ENCODE assay signal across 21 mouse cellular contexts in genomic region chr10:86989838-86990237, GRCm38 (mm10). TPM values are rescaled to one million over a fixed set of nuclear protein-coding genes. Genes with fewer than 3 reads are reported as not detected.
DNase-seq lines count a peak whose midpoint lies in the region; ATAC-seq and TF ChIP-seq lines count a peak whose summit lies in the region.
"Had no signal": no experiment of that assay in that cellular context is flagged by ENCODE, and none has a peak within 500 bp of the region (broad histone marks: within the 10 kb centered on the region; RNA-seq: fewer than 3 reads in every experiment).

No protein-coding gene starts in this region.

- H3K9ac ChIP-seq in heart, embryonic 11.5 days (ENCODE audit: low read depth, low read length): no peak overlapping the region
- no peak overlapping the region for H3K9ac ChIP-seq in liver, postnatal 0 days (replicated peaks)
- no peak overlapping the region for H3K9ac ChIP-seq in liver, embryonic 11.5 days (ENCODE audit: low read depth, low read length)
- H3K9ac ChIP-seq in MEL (ENCODE audit: control insufficient read depth, low read depth, low read length, poor library complexity, severe bottlenecking): no peak overlapping the region
- H3K9ac ChIP-seq: embryonic facial prominence, embryonic 12.5 days; forebrain, embryonic 12.5 days; hindbrain, embryonic 13.5 days; limb, embryonic 15.5 days; midbrain, embryonic 13.5 days; neural tube, embryonic 13.5 days; stomach, embryonic 15.5 days had no signal

- H3K9me3 ChIP-seq in heart, embryonic 11.5 days (replicated peaks; ENCODE audit: control insufficient read depth, low read length): no peaks in the 10 kb centered on the region
- no peaks in the 10 kb centered on the region for H3K9me3 ChIP-seq in liver, postnatal 0 days (ENCODE audit: low read length)
- H3K9me3 ChIP-seq in liver, embryonic 11.5 days (ENCODE audit: control insufficient read depth, low read length): no peaks in the 10 kb centered on the region
- no peaks in the 10 kb centered on the region for H3K9me3 ChIP-seq in MEL (replicated peaks; ENCODE audit: insufficient read depth, low read length)
- H3K9me3 ChIP-seq: embryonic facial prominence, embryonic 12.5 days; forebrain, embryonic 12.5 days; hindbrain, embryonic 13.5 days; limb, embryonic 15.5 days; midbrain, embryonic 13.5 days; neural tube, embryonic 13.5 days; stomach, embryonic 15.5 days had no signal

- no peaks in the 10 kb centered on the region for H3K79me2 ChIP-seq in MEL (ENCODE audit: control insufficient read depth, insufficient read depth, low read length, poor library complexity)

- 48% methylated on average over 8 of the region's 8 CpGs for WGBS in heart, embryonic 11.5 days (ENCODE audit: insufficient replicate concordance)
- 42% methylated on average over 8 of the region's 8 CpGs for WGBS in liver, postnatal 0 days (ENCODE audit: insufficient replicate concordance)
- 50% methylated on average over 8 of the region's 8 CpGs for WGBS in liver, embryonic 11.5 days

- no peak for ATAC-seq in heart, embryonic 11.5 days (replicated peaks; ENCODE audit: insufficient number of reproducible peaks, low FRiP score, low TSS enrichment)
- peak; percentile 30; the same call in 1 of the 2 replicates for ATAC-seq in liver, postnatal 0 days
- no peak for ATAC-seq in liver, embryonic 11.5 days (replicated peaks; ENCODE audit: low FRiP score)
- no peak for ATAC-seq in megakaryocyte progenitor cell, adult 5-6 weeks (replicated peaks; ENCODE audit: poor library complexity)
- ATAC-seq: midbrain, embryonic 13.5 days; Patski had no signal

- H3K27me3 ChIP-seq in heart, embryonic 11.5 days (ENCODE audit: control insufficient read depth, insufficient read depth, low read length): peaks cover 8% of the 10 kb centered on the region
- H3K27me3 ChIP-seq in liver, postnatal 0 days (ENCODE audit: insufficient read depth, low read length): no peaks in the 10 kb centered on the region
- peaks cover 15% of the 10 kb centered on the region for H3K27me3 ChIP-seq in liver, embryonic 11.5 days (replicated peaks; ENCODE audit: control insufficient read depth, insufficient read depth, low read length)
- no peaks in the 10 kb centered on the region; a peak in 1 of 4 replicates for H3K27me3 ChIP-seq in MEL (ENCODE audit: control insufficient read depth in 1 of 2, insufficient read depth in 2 of 2, low read length in 2 of 2)
- H3K27me3 ChIP-seq: embryonic facial prominence, embryonic 12.5 days; forebrain, embryonic 12.5 days; hindbrain, embryonic 13.5 days; limb, embryonic 15.5 days; midbrain, embryonic 13.5 days; neural tube, embryonic 13.5 days; stomach, embryonic 15.5 days had no signal

- no peak for TF ChIP-seq POLR2A in MEL (IDR thresholded peaks at IDR 0.05; ENCODE audit: control insufficient read depth in 1 of 2, insufficient read depth in 1 of 2, low read depth in 1 of 2, low read length in 2 of 2, poor library complexity in 1 of 2)

- no peak for TF ChIP-seq RAD21 in MEL (IDR thresholded peaks at IDR 0.05; ENCODE audit: low read depth, low read length)

- TF ChIP-seq CTCF in liver, postnatal 0 days (IDR thresholded peaks at IDR 0.05; ENCODE audit: low read depth): no peak
- TF ChIP-seq CTCF in MEL (IDR thresholded peaks at IDR 0.05 in 2 of 3, conservative IDR thresholded peaks at IDR 0.05 in 1 of 3; ENCODE audit: control insufficient read depth in 1 of 3, insufficient read depth in 1 of 3, low read depth in 2 of 3, low read length in 3 of 3, poor library complexity in 1 of 3, severe bottlenecking in 1 of 3): no peak

- no peak overlapping the region for H3K4me2 ChIP-seq in heart, embryonic 11.5 days
- H3K4me2 ChIP-seq in liver, postnatal 0 days (ENCODE audit: low read depth, low read length): no peak overlapping the region
- H3K4me2 ChIP-seq in liver, embryonic 11.5 days: no peak overlapping the region
- H3K4me2 ChIP-seq: embryonic facial prominence, embryonic 12.5 days; forebrain, embryonic 12.5 days; hindbrain, embryonic 13.5 days; limb, embryonic 15.5 days; midbrain, embryonic 13.5 days; neural tube, embryonic 13.5 days; stomach, embryonic 15.5 days had no signal

- peaks cover 11% of the 10 kb centered on the region for H3K4me1 ChIP-seq in heart, embryonic 11.5 days (ENCODE audit: control insufficient read depth, insufficient read depth, low read length)
- H3K4me1 ChIP-seq in liver, postnatal 0 days (ENCODE audit: insufficient read depth): 0 out of 2 replicates have a peak, but pooled peaks cover 2% of the 10 kb centered on the region
- no peaks in the 10 kb centered on the region for H3K4me1 ChIP-seq in liver, embryonic 11.5 days (replicated peaks; ENCODE audit: control insufficient read depth, insufficient read depth, low read length)
- H3K4me1 ChIP-seq in MEL (ENCODE audit: control insufficient read depth in 1 of 2, insufficient read depth in 2 of 2, low read length in 2 of 2): peaks cover 6 to 21% of the 10 kb centered on the region in 2 experiments
- H3K4me1 ChIP-seq: embryonic facial prominence, embryonic 12.5 days; forebrain, embryonic 12.5 days; hindbrain, embryonic 13.5 days; limb, embryonic 15.5 days; midbrain, embryonic 13.5 days; neural tube, embryonic 13.5 days; stomach, embryonic 15.5 days had no signal

- no peak overlapping the region for H3K4me3 ChIP-seq in heart, embryonic 11.5 days (ENCODE audit: low read depth, low read length)
- no peak overlapping the region for H3K4me3 ChIP-seq in liver, postnatal 0 days (ENCODE audit: low read depth, low read length)
- no peak overlapping the region for H3K4me3 ChIP-seq in liver, embryonic 11.5 days (ENCODE audit: low read depth, low read length)
- H3K4me3 ChIP-seq in MEL (ENCODE audit: control insufficient read depth in 1 of 2, insufficient read depth in 1 of 2, low read depth in 2 of 2, low read length in 2 of 2): no peak overlapping the region
- H3K4me3 ChIP-seq: embryonic facial prominence, embryonic 12.5 days; erythroblast, embryonic 14.5 days; forebrain, embryonic 12.5 days; hindbrain, embryonic 13.5 days; limb, embryonic 15.5 days; megakaryocyte, embryonic 14.5 days; midbrain, embryonic 13.5 days; neural tube, embryonic 13.5 days; stomach, embryonic 15.5 days had no signal

- TF ChIP-seq EP300 in liver, postnatal 0 days (IDR thresholded peaks at IDR 0.05; ENCODE audit: low read depth): no peak
- TF ChIP-seq EP300 in MEL (IDR thresholded peaks at IDR 0.05; ENCODE audit: low read depth in 1 of 2, low read length in 2 of 2): 0 out of 4 replicates have a peak, but pooled peaks of 1 of the 2 experiments have one; percentile 8

- no peak overlapping the region for H3K27ac ChIP-seq in heart, embryonic 11.5 days (ENCODE audit: low read depth, low read length)
- H3K27ac ChIP-seq in liver, postnatal 0 days (ENCODE audit: low read depth): peak overlapping the region; percentile 57
- H3K27ac ChIP-seq in liver, embryonic 11.5 days (ENCODE audit: low read depth, low read length): no peak overlapping the region
- H3K27ac ChIP-seq in MEL (ENCODE audit: control insufficient read depth, low read depth, low read length): no peak overlapping the region
- H3K27ac ChIP-seq: embryonic facial prominence, embryonic 12.5 days; forebrain, embryonic 12.5 days; hindbrain, embryonic 13.5 days; limb, embryonic 15.5 days; midbrain, embryonic 13.5 days; neural tube, embryonic 13.5 days; stomach, embryonic 15.5 days had no signal

- H3K36me3 ChIP-seq in heart, embryonic 11.5 days (ENCODE audit: control insufficient read depth, insufficient read depth, low read length): no peaks in the 10 kb centered on the region
- no peaks in the 10 kb centered on the region for H3K36me3 ChIP-seq in liver, postnatal 0 days (replicated peaks; ENCODE audit: insufficient read depth, low read length)
- H3K36me3 ChIP-seq in liver, embryonic 11.5 days (ENCODE audit: control insufficient read depth, insufficient read depth, low read length): no peaks in the 10 kb centered on the region
- H3K36me3 ChIP-seq in MEL (ENCODE audit: control insufficient read depth in 1 of 2, insufficient read depth in 2 of 2, low read length in 2 of 2): peaks cover 0 to 16% of the 10 kb centered on the region in 2 experiments; a peak in 2 of 4 replicates
- H3K36me3 ChIP-seq: embryonic facial prominence, embryonic 12.5 days; forebrain, embryonic 12.5 days; hindbrain, embryonic 13.5 days; limb, embryonic 15.5 days; midbrain, embryonic 13.5 days; neural tube, embryonic 13.5 days; stomach, embryonic 15.5 days had no signal

- peak; percentile 35 for DNase-seq in heart, postnatal 4 days
- peak; percentile 30 for DNase-seq in liver, postnatal 0 days
- DNase-seq in liver, embryonic 11.5 days (ENCODE audit: low spot score): no peak
- peak; percentile 40 for DNase-seq in MEL (ENCODE audit: low read depth, low spot score)
- DNase-seq in retina, postnatal 1 day: peak; percentile 13
- DNase-seq: cerebellum, adult 11-12 months; gastrocnemius, postnatal 25 days; lung, adult 18-20 months; thymus, postnatal 4 days had no signal

TF ChIP-seq in MEL, 35 proteins besides CTCF, POLR2A, EP300 and RAD21:
- TF ChIP-seq POLR2AphosphoS2 (IDR thresholded peaks at IDR 0.05; ENCODE audit: low read length): no peak
- TF ChIP-seq ETS1 (IDR thresholded peaks at IDR 0.05; ENCODE audit: low read depth, low read length): peak; percentile 39; the same call in 1 of the 2 replicates
TF ChIP-seq in MEL: peak in this region for 1.

RNA-seq across cellular contexts. Expression of gene Stab2, which starts 18.0 kb away (rescaled TPM):
- total RNA-seq in heart, postnatal 4 days (2021): under 1 TPM; 0.12 to 0.25 TPM
- polyA plus RNA-seq in heart, embryonic 11.5 days (2014; fragmentation: Nextera tagmentation; extraction: Ambion mirVana): 0.41 and 1.5 TPM in 2 replicates
- 38.8 and 45.0 TPM in 2 replicates for polyA plus RNA-seq in liver, postnatal 0 days (2015; fragmentation: Nextera tagmentation; extraction: Ambion mirVana)
- polyA plus RNA-seq in liver, embryonic 11.5 days (2014; fragmentation: Nextera tagmentation; extraction: Ambion mirVana): 24.2 and 27.2 TPM in 2 replicates
- total RNA-seq in MEL (2012; rRNA removed): 0.73 and 1.4 TPM in 2 replicates
- 1 to 10 TPM in 1 of 2 experiments, not detected in 1; 5.1 TPM for polyA plus RNA-seq in MEL (2012; ENCODE audit: insufficient read depth in 1 of 2, insufficient read length in 2 of 2, low read depth in 1 of 2, low replicate concordance in 2 of 2, missing spikeins in 1 of 2)
- not detected in 2 replicates for total RNA-seq in megakaryocyte progenitor cell, adult 5-6 weeks (2015)
- 0.41 TPM in 1 of 2 replicates, not detected in the other for total RNA-seq in megakaryocyte progenitor cell, adult 5-6 weeks (2017)
- polyA plus RNA-seq: forebrain, embryonic 12.5 days had no signal
